Mouse (Mus musculus): ENCODE measurements around the gene Gm10217. TPM values are rescaled to one million over a fixed set of nuclear protein-coding genes. Genes with fewer than 3 reads are reported as not detected.

Gene Gm10217
- total and polyA plus RNA-seq, 2 experiments from 2014 or later, result not detected

DNA sequence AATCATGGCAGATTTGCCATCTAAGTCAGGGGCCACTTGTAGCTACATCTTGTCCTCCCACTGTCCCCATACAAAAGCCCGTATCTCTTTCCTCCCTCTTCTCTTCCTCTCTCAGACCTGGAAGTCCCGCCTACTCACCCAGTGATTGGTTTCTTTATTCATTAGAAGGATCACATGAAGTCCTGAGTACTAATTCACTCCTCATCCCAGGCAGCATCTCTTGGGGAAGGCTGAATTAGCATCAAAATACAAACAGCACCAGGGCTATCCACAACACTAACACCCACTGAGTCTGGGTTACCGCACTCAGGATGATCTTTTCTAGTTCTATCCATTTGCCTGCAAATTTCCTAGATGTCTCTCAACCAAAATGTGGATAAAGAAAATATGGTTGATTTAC, 4.0 kb downstream of the Gm10217 start:
- TF ChIP-seq EP300 (IDR thresholded peaks at IDR 0.05; ENCODE audit: low read depth) (no peak), CTCF (IDR thresholded peaks at IDR 0.05; ENCODE audit: low read depth) (no peak)
- no peaks in the 10 kb centered on the region for H3K4me1 ChIP-seq (ENCODE audit: control insufficient read depth, insufficient read depth)
- WGBS, result 53% methylated on average over 3 of the region's 3 CpGs
- H3K36me3 ChIP-seq (replicated peaks; ENCODE audit: control insufficient read depth, insufficient read depth, low read length), result no peaks in the 10 kb centered on the region
- no peak overlapping the region for H3K4me3 ChIP-seq (ENCODE audit: low read depth, low read length)
- no peak overlapping the region for H3K27ac ChIP-seq (ENCODE audit: low read depth)
- no peak overlapping the region for H3K9ac ChIP-seq (replicated peaks; ENCODE audit: low read depth, low read length)
- DNase-seq (ENCODE audit: low spot score), result no peak
- no peak overlapping the region for H3K4me2 ChIP-seq (ENCODE audit: low read depth, low read length)
- no peaks in the 10 kb centered on the region for H3K9me3 ChIP-seq (replicated peaks; ENCODE audit: control insufficient read depth, low read length)
- H3K27me3 ChIP-seq (ENCODE audit: control insufficient read depth, insufficient read depth, low read length), result no peaks in the 10 kb centered on the region
- ATAC-seq (ENCODE audit: insufficient read depth, low read depth), result no peak

GRCm38 (mm10) chr8:9876241-9876640, 12.2 kb downstream of the Gm10217 start:
- H3K36me3 ChIP-seq (replicated peaks; ENCODE audit: control insufficient read depth, insufficient read depth, low read length), result no peaks in the 10 kb centered on the region
- 95% methylated on average over 1 of the region's 1 CpGs for WGBS

GRCm38 (mm10) chr8:9879921-9880320, 15.9 kb downstream of the Gm10217 start:
- ATAC-seq (ENCODE audit: insufficient read depth, low read depth) (no peak), DNase-seq (ENCODE audit: low spot score) (no peak)
- H3K9ac ChIP-seq (replicated peaks; ENCODE audit: low read depth, low read length), result no peak overlapping the region
- no peak overlapping the region for H3K27ac ChIP-seq (ENCODE audit: low read depth)
- H3K4me1 ChIP-seq (ENCODE audit: control insufficient read depth, insufficient read depth), result no peaks in the 10 kb centered on the region
- 89% methylated on average over 4 of the region's 4 CpGs for WGBS
- no peaks in the 10 kb centered on the region for H3K27me3 ChIP-seq (ENCODE audit: control insufficient read depth, insufficient read depth, low read length)
- H3K36me3 ChIP-seq (replicated peaks; ENCODE audit: control insufficient read depth, insufficient read depth, low read length), result no peaks in the 10 kb centered on the region
- TF ChIP-seq CTCF (IDR thresholded peaks at IDR 0.05; ENCODE audit: low read depth), result no peak
- TF ChIP-seq EP300 (IDR thresholded peaks at IDR 0.05; ENCODE audit: low read depth), result no peak
- no peak overlapping the region for H3K4me3 ChIP-seq (ENCODE audit: low read depth, low read length)
- no peaks in the 10 kb centered on the region for H3K9me3 ChIP-seq (replicated peaks; ENCODE audit: control insufficient read depth, low read length)
- H3K4me2 ChIP-seq (ENCODE audit: low read depth, low read length), result no peak overlapping the region

More at GRCm38 (mm10) chr8:9876241-9876640, 12.2 kb downstream of the Gm10217 start:
- no peaks in the 10 kb centered on the region for H3K9me3 ChIP-seq (replicated peaks; ENCODE audit: control insufficient read depth, low read length)
- TF ChIP-seq CTCF (IDR thresholded peaks at IDR 0.05; ENCODE audit: low read depth) (no peak), EP300 (IDR thresholded peaks at IDR 0.05; ENCODE audit: low read depth) (no peak)
- H3K4me1 ChIP-seq (ENCODE audit: control insufficient read depth, insufficient read depth), result no peaks in the 10 kb centered on the region
- no peak overlapping the region for H3K27ac ChIP-seq (ENCODE audit: low read depth)
- H3K4me3 ChIP-seq (ENCODE audit: low read depth, low read length), result no peak overlapping the region
- no peak for DNase-seq (ENCODE audit: low spot score)
- no peak overlapping the region for H3K4me2 ChIP-seq (ENCODE audit: low read depth, low read length)
- no peaks in the 10 kb centered on the region for H3K27me3 ChIP-seq (ENCODE audit: control insufficient read depth, insufficient read depth, low read length)
- ATAC-seq (ENCODE audit: insufficient read depth, low read depth), result no peak
- no peak overlapping the region for H3K9ac ChIP-seq (replicated peaks; ENCODE audit: low read depth, low read length)

- TF ChIP-seq EP300 (IDR thresholded peaks at IDR 0.05; ENCODE audit: low read depth) (no peak), CTCF (IDR thresholded peaks at IDR 0.05; ENCODE audit: low read depth) (no peak)
These were observed 22.7 kb downstream of the Gm10217 start for GRCm38 (mm10) chr8:9886714-9887113.

GRCm38 (mm10) chr8:9899199-9899598, 35.1 kb downstream of the Gm10217 start:
- no peak for TF ChIP-seq EP300 (IDR thresholded peaks at IDR 0.05; ENCODE audit: low read depth)
- no peak for TF ChIP-seq CTCF (IDR thresholded peaks at IDR 0.05; ENCODE audit: low read depth)
- H3K4me1 ChIP-seq (ENCODE audit: control insufficient read depth, insufficient read depth), result no peaks in the 10 kb centered on the region
- H3K9ac ChIP-seq (replicated peaks; ENCODE audit: low read depth, low read length), result no peak overlapping the region
- WGBS, result 82% methylated on average over 2 of the region's 2 CpGs
- H3K27ac ChIP-seq (ENCODE audit: low read depth), result no peak overlapping the region
- H3K27me3 ChIP-seq (ENCODE audit: control insufficient read depth, insufficient read depth, low read length), result no peaks in the 10 kb centered on the region
- DNase-seq (ENCODE audit: low spot score), result no peak
- no peaks in the 10 kb centered on the region for H3K36me3 ChIP-seq (replicated peaks; ENCODE audit: control insufficient read depth, insufficient read depth, low read length)
- no peak overlapping the region for H3K4me2 ChIP-seq (ENCODE audit: low read depth, low read length)
- H3K9me3 ChIP-seq (replicated peaks; ENCODE audit: control insufficient read depth, low read length), result no peaks in the 10 kb centered on the region
- no peak for ATAC-seq (ENCODE audit: insufficient read depth, low read depth)
- H3K4me3 ChIP-seq (ENCODE audit: low read depth, low read length), result no peak overlapping the region

More at GRCm38 (mm10) chr8:9886714-9887113, 22.7 kb downstream of the Gm10217 start:
- no peak overlapping the region for H3K9ac ChIP-seq (replicated peaks; ENCODE audit: low read depth, low read length)
- no peaks in the 10 kb centered on the region for H3K9me3 ChIP-seq (replicated peaks; ENCODE audit: control insufficient read depth, low read length)
- no peak overlapping the region for H3K4me2 ChIP-seq (ENCODE audit: low read depth, low read length)
- DNase-seq (ENCODE audit: low spot score) (no peak), ATAC-seq (ENCODE audit: insufficient read depth, low read depth) (no peak)
- H3K4me1 ChIP-seq (ENCODE audit: control insufficient read depth, insufficient read depth), result no peaks in the 10 kb centered on the region
- 68% methylated on average over 4 of the region's 4 CpGs for WGBS
- H3K4me3 ChIP-seq (ENCODE audit: low read depth, low read length), result no peak overlapping the region
- H3K36me3 ChIP-seq (replicated peaks; ENCODE audit: control insufficient read depth, insufficient read depth, low read length), result no peaks in the 10 kb centered on the region
- H3K27me3 ChIP-seq (ENCODE audit: control insufficient read depth, insufficient read depth, low read length), result no peaks in the 10 kb centered on the region
- no peak overlapping the region for H3K27ac ChIP-seq (ENCODE audit: low read depth)

GRCm38 (mm10) chr8:9899673-9900072, 35.6 kb downstream of the Gm10217 start:
- no peak overlapping the region for H3K27ac ChIP-seq (ENCODE audit: low read depth)
- no peak for TF ChIP-seq CTCF (IDR thresholded peaks at IDR 0.05; ENCODE audit: low read depth)
- TF ChIP-seq EP300 (IDR thresholded peaks at IDR 0.05; ENCODE audit: low read depth), result no peak
- no peaks in the 10 kb centered on the region for H3K4me1 ChIP-seq (ENCODE audit: control insufficient read depth, insufficient read depth)
- no peaks in the 10 kb centered on the region for H3K36me3 ChIP-seq (replicated peaks; ENCODE audit: control insufficient read depth, insufficient read depth, low read length)
- no peak for DNase-seq (ENCODE audit: low spot score)
- H3K4me3 ChIP-seq (ENCODE audit: low read depth, low read length), result no peak overlapping the region
- H3K27me3 ChIP-seq (ENCODE audit: control insufficient read depth, insufficient read depth, low read length), result no peaks in the 10 kb centered on the region
- 70% methylated on average over 3 of the region's 3 CpGs for WGBS
- H3K4me2 ChIP-seq (ENCODE audit: low read depth, low read length), result no peak overlapping the region
- ATAC-seq (ENCODE audit: insufficient read depth, low read depth), result no peak
- no peaks in the 10 kb centered on the region for H3K9me3 ChIP-seq (replicated peaks; ENCODE audit: control insufficient read depth, low read length)
- no peak overlapping the region for H3K9ac ChIP-seq (replicated peaks; ENCODE audit: low read depth, low read length)

Other genes with a start within 250 kb of the Gm10217 start
- gene Fam155a, start 93.1 kb upstream of the Gm10217 start, total RNA-seq (2014; rRNA removed; ENCODE audit: low replicate concordance), result 0.46 and 1.4 TPM in 2 replicates
- 0.04 and 0.07 TPM in 2 replicates for gene Fam155a, start 93.1 kb upstream of the Gm10217 start, polyA plus RNA-seq (2015; fragmentation: Nextera tagmentation; extraction: Ambion mirVana)
- gene Lig4, start 113.4 kb downstream of the Gm10217 start, total RNA-seq (2014; rRNA removed; ENCODE audit: low replicate concordance), result 0.11 and 1.9 TPM in 2 replicates
- 3.4 and 3.8 TPM in 2 replicates for gene Lig4, start 113.4 kb downstream of the Gm10217 start, polyA plus RNA-seq (2015; fragmentation: Nextera tagmentation; extraction: Ambion mirVana)
- 15.2 and 19.9 TPM in 2 replicates for gene Abhd13, start 113.5 kb downstream of the Gm10217 start, total RNA-seq (2014; rRNA removed; ENCODE audit: low replicate concordance)
- 10.3 and 11.5 TPM in 2 replicates for gene Abhd13, start 113.5 kb downstream of the Gm10217 start, polyA plus RNA-seq (2015; fragmentation: Nextera tagmentation; extraction: Ambion mirVana)
- 6.2 TPM in 1 of 2 replicates, not detected in the other for gene Tnfsf13b, start 142.2 kb downstream of the Gm10217 start, total RNA-seq (2014; rRNA removed; ENCODE audit: low replicate concordance)
- gene Tnfsf13b, start 142.2 kb downstream of the Gm10217 start, polyA plus RNA-seq (2015; fragmentation: Nextera tagmentation; extraction: Ambion mirVana), result 0.36 and 0.47 TPM in 2 replicates